Mouse (Mus musculus): ENCODE measurements around the gene Tead1. TPM values are rescaled to one million over a fixed set of nuclear protein-coding genes. Genes with fewer than 3 reads are reported as not detected.

Gene Tead1
- polyA plus RNA-seq, 1 experiment: 210 TPM

DNA sequence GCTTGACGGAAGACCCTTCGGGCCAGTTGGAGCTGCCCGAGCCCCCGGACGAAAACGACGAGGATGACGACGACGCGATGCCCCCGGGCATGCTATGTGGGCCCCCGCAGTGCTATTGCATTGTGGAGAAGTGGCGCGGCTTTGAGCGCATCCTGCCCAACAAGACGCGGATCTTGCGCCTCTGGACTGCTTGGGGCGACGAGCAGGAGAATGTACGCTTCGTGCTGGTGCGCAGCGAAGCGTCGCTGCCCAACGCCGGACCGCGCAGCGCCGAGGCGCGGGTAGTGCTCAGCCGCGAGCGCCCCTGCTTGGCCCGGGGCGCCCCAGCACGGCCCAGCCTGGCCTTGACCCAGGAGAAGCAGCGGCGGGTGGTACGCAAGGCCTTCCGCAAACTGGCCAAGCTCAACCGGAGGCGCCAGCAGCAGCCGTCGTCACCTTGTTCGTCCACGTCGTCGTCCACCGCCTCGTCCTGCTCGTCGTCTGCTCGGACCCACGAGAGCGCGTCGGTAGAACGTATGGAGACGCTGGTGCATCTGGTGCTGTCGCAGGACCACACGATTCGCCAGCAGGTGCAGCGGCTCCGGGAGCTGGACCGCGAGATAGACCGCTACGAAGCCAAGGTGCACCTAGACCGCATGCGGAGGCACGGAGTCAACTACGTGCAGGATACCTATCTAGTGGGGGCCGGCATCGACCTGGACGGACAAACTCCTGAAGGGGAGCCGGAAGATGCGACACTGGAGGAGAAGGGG is 275.4 kb downstream of the Tead1 start:
- Histone ChIP-seq H3K4me3 (ENCODE audit: low read depth, low read length) (peak overlapping the region; percentile 69), H3K27ac (ENCODE audit: insufficient read depth, low read length) (no peak overlapping the region), H3K36me3 (ENCODE audit: control insufficient read depth, insufficient read depth, low read length, poor library complexity, severe bottlenecking) (no peaks in the 10 kb centered on the region), H3K9ac (ENCODE audit: low read depth, poor library complexity, severe bottlenecking) (peak overlapping the region; percentile 47), H3K27me3 (ENCODE audit: control insufficient read depth, insufficient read depth, low read length, poor library complexity, severe bottlenecking) (peaks cover 3% of the 10 kb centered on the region; the same call in 1 of the 2 replicates), H3K9me3 (replicated peaks; ENCODE audit: control insufficient read depth, insufficient read depth, low read length, poor library complexity, severe bottlenecking) (no peaks in the 10 kb centered on the region), H3K4me1 (ENCODE audit: control insufficient read depth, insufficient read depth, low read length) (no peaks in the 10 kb centered on the region)
- TF ChIP-seq POLR2A (IDR thresholded peaks at IDR 0.05; ENCODE audit: insufficient read depth, low read length) (no peak), EP300 (IDR thresholded peaks at IDR 0.05; ENCODE audit: insufficient read depth, low read depth, low read length) (no peak), CTCF (IDR thresholded peaks at IDR 0.05; ENCODE audit: low read depth, low read length) (no peak)

DNA sequence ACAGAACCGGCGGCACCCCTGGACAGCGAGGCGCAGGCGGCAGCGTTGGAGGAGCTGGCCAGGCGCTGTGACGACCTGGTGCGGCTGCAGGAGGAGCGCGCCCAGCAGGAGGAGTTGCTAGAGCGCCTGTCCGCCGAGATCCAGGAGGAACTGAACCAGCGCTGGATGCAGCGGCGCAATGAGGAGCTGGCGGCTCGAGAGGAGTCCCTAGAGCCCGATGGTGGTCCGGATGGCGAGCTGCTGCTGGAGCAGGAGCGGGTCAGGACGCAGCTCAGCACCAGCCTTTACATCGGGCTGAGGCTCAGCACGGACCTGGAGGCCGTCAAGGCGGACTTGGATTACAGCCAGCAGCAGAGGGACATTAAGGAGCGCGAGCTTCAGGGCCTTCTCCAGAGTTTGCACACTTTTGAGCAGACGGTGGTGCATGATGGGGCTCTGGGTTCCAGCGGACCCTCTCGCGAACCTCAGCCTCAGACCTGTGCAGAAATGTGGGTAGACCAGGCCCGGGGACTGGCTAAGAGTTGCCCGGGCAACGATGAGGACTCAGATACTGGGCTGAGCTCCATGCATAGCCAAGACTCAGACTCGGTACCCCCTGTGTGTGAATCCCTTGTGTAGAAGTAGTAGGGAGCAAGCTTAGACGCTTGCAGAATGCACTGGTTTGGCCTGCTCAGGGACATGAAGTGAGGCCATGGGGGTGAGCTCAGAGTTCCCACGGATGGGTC is 276.1 kb downstream of the Tead1 start:
- H3K9me3 ChIP-seq (replicated peaks; ENCODE audit: control insufficient read depth, insufficient read depth, low read length, poor library complexity, severe bottlenecking): no peaks in the 10 kb centered on the region
- no peaks in the 10 kb centered on the region for H3K36me3 ChIP-seq (ENCODE audit: control insufficient read depth, insufficient read depth, low read length, poor library complexity, severe bottlenecking)
- H3K27ac ChIP-seq (ENCODE audit: insufficient read depth, low read length): no peak overlapping the region
- peak overlapping the region; percentile 47 for H3K9ac ChIP-seq (ENCODE audit: low read depth, poor library complexity, severe bottlenecking)
- peaks cover 3% of the 10 kb centered on the region; the same call in 1 of the 2 replicates for H3K27me3 ChIP-seq (ENCODE audit: control insufficient read depth, insufficient read depth, low read length, poor library complexity, severe bottlenecking)
- peak overlapping the region; percentile 69 for H3K4me3 ChIP-seq (ENCODE audit: low read depth, low read length)
- TF ChIP-seq CTCF (IDR thresholded peaks at IDR 0.05; ENCODE audit: low read depth, low read length): peak; percentile 30
- no peak for TF ChIP-seq EP300 (IDR thresholded peaks at IDR 0.05; ENCODE audit: insufficient read depth, low read depth, low read length)
- no peaks in the 10 kb centered on the region for H3K4me1 ChIP-seq (ENCODE audit: control insufficient read depth, insufficient read depth, low read length)

DNA sequence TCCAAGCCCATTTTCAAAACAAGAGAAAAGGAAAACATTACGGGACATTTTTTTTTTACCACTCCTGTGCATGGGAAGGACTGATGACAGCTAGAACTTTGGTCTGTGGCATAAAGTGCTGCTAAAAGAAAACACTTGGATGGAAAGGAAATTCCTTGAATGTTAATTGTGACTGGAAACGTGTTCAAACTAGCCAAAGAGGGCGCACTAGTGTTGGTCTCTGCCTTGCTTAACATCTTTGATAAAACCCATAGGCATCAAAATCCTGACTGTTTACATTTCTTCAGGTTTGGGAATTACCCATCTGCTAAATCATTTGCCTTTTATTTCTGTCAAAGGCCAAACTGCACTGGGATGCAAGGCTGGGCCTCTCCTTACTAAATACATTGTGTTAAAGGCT is 276.8 kb downstream of the Tead1 start:
- H3K4me3 ChIP-seq (ENCODE audit: low read depth, low read length): no peak overlapping the region
- peaks cover 3% of the 10 kb centered on the region; the same call in 1 of the 2 replicates for H3K27me3 ChIP-seq (ENCODE audit: control insufficient read depth, insufficient read depth, low read length, poor library complexity, severe bottlenecking)
- no peak overlapping the region for H3K9ac ChIP-seq (ENCODE audit: low read depth, poor library complexity, severe bottlenecking)

More for the DNA sequence above, 276.8 kb downstream of the Tead1 start:
- TF ChIP-seq POLR2A (IDR thresholded peaks at IDR 0.05; ENCODE audit: insufficient read depth, low read length) (no peak), CTCF (IDR thresholded peaks at IDR 0.05; ENCODE audit: low read depth, low read length) (no peak), EP300 (IDR thresholded peaks at IDR 0.05; ENCODE audit: insufficient read depth, low read depth, low read length) (no peak)
- no peak overlapping the region for H3K27ac ChIP-seq (ENCODE audit: insufficient read depth, low read length)
- no peaks in the 10 kb centered on the region for H3K9me3 ChIP-seq (replicated peaks; ENCODE audit: control insufficient read depth, insufficient read depth, low read length, poor library complexity, severe bottlenecking)
- H3K36me3 ChIP-seq (ENCODE audit: control insufficient read depth, insufficient read depth, low read length, poor library complexity, severe bottlenecking): no peaks in the 10 kb centered on the region
- no peaks in the 10 kb centered on the region for H3K4me1 ChIP-seq (ENCODE audit: control insufficient read depth, insufficient read depth, low read length)
